Mouse (Mus musculus) hindbrain, embryonic 14.5 days (tissue): ENCODE measurements at regions not wholly inside any gene's neighbourhood (a gene's known extent, or its start where the extent isn't known, plus 50 kb on each side); places are given as distances from the start of the nearest gene placed in this dataset.

Experiments used
- ATAC-seq: fragments of 200-750 bp; cut with Nextera tagmentation; 2 replicates; pipeline ENCODE4 v1.8.0; 2017; ENCODE audit warnings: moderate number of reproducible peaks, mild to moderate bottlenecking, moderate TSS enrichment, moderate library complexity; ENCODE audit not compliant: low FRiP score
- DNase-seq: peaks from one replicate; pipeline ENCODE4 v3.0.0-alpha.2; 2015; ENCODE audit warnings: low spot score
- H3K27ac ChIP-seq: fragments of 300-500 bp; sonication (generic); 2 replicates; pipeline ENCODE4 v1.5.1; 2014; ENCODE audit warnings: mild to moderate bottlenecking, moderate library complexity
- H3K27me3 ChIP-seq: fragments of 300-500 bp; sonication (generic); 2 replicates; pipeline ENCODE4 v1.6.1; 2014; ENCODE audit warnings: mild to moderate bottlenecking, low read length, mixed read lengths; ENCODE audit not compliant: control insufficient read depth, insufficient read depth
- H3K36me3 ChIP-seq: fragments of 300-500 bp; sonication (generic); replicated peaks from 2 replicates; pipeline ENCODE4 v1.6.1; 2014; ENCODE audit not compliant: control insufficient read depth, insufficient read depth
- H3K4me1 ChIP-seq: fragments of 300-500 bp; sonication (generic); replicated peaks from 2 replicates; pipeline ENCODE4 v1.6.1; 2014; ENCODE audit warnings: antibody characterized with exemption, low read length, mixed read lengths; ENCODE audit not compliant: control insufficient read depth, insufficient read depth
- H3K4me2 ChIP-seq: fragments of 300-500 bp; sonication (generic); replicated peaks from 2 replicates; pipeline ENCODE4 v1.6.1; 2014; ENCODE audit warnings: mild to moderate bottlenecking, moderate library complexity
- H3K4me3 ChIP-seq: fragments of 300-500 bp; sonication (generic); replicated peaks from 2 replicates; pipeline ENCODE4 v1.5.1; 2014; ENCODE audit warnings: mild to moderate bottlenecking, low read length
- H3K9ac ChIP-seq: fragments of 300-500 bp; sonication (generic); 2 replicates; pipeline ENCODE4 v1.6.1; 2014
- H3K9me3 ChIP-seq: fragments of 300-500 bp; sonication (generic); 2 replicates; pipeline ENCODE4 v1.6.1; 2016; ENCODE audit warnings: low read length; ENCODE audit not compliant: control insufficient read depth
- WGBS: fragments of 180-500 bp; shearing (Covaris S2); extraction: QIAGEN DNeasy Blood & Tissue Kit; methylation state at CpG from one replicate; pipeline ENCODE4 v1.1.7; 2014; 5-methylcytosine and 5-hydroxymethylcytosine counted together

DNA sequence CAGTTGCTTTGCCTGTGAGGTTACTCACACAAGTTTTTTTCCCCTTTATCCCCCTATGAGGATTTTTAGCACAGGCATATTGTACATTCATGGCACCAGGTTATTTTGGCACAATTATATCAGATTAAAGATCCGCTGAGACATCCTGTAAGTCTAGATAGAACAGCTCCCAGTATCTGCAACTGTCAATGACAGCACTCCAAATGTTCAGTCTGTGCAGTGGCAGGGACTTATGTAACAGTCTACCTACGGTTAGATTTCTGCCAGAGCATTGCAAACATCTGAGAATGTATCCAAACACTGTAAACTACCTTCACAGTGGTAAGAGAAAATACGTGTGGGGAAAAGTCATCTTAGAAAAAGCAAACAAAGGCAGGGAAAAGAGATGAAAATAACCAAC lies 163.5 kb upstream of the Kcnh7 start:
- H3K36me3 ChIP-seq: no peaks in the 10 kb centered on the region
- H3K4me1 ChIP-seq: no peaks in the 10 kb centered on the region
- H3K4me2 ChIP-seq: no peak overlapping the region
- no peak overlapping the region for H3K9ac ChIP-seq
- H3K4me3 ChIP-seq: no peak overlapping the region
- 89% methylated on average over 3 of the region's 3 CpGs for WGBS
- H3K9me3 ChIP-seq: no peaks in the 10 kb centered on the region
- no peak for ATAC-seq
- no peaks in the 10 kb centered on the region for H3K27me3 ChIP-seq
- H3K27ac ChIP-seq: no peak overlapping the region
- no peak for DNase-seq

DNA sequence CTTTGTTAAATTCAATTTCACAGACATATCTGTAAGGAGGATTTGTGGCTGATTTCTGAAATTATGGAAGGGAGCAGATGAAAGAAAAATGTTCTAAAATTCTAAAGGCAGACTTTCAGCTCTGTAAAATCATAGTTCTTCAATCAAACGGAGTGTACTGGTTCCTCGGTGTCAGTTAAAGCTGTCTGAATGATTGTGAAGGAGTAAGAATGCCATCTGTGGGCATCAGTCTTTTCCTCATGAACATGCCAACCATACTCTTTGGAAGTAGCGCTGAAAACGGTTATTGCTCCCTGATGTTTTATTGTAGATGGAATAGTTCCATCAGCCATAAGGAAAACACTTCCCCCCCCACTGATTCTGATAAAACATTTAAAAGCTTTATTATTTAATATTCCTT lies 142.7 kb upstream of the Kcnh7 start:
- DNase-seq: no peak
- no peak overlapping the region for H3K4me2 ChIP-seq
- H3K36me3 ChIP-seq: no peaks in the 10 kb centered on the region
- WGBS: 70% methylated on average over 4 of the region's 4 CpGs
- no peak overlapping the region for H3K4me3 ChIP-seq
- no peaks in the 10 kb centered on the region for H3K27me3 ChIP-seq
- no peaks in the 10 kb centered on the region for H3K9me3 ChIP-seq
- H3K4me1 ChIP-seq: no peaks in the 10 kb centered on the region
- no peak for ATAC-seq
- no peak overlapping the region for H3K27ac ChIP-seq
- H3K9ac ChIP-seq: no peak overlapping the region

DNA sequence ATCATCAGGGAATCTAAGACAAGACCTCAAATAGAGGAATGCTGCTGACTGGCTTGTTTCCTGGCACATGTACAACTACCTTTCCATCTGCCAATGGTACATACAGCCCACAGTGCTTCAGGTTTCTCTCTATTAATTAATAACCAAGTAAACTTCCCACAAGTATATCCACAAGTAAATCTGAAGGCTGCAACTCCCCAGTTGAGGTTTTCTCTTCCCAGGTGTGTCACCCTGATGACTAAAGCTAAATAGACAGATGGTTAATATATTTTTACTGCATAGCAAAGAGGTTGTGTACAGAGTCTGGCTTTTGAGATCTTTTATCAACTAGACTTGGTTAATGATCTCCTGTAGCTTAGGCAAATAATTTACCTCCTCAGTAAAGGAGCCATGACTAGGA lies 96.8 kb upstream of the Kcnh7 start:
- Histone ChIP-seq H3K4me1 (no peaks in the 10 kb centered on the region), H3K27me3 (no peaks in the 10 kb centered on the region), H3K4me3 (no peak overlapping the region), H3K27ac (no peak overlapping the region), H3K9ac (no peak overlapping the region), H3K36me3 (no peaks in the 10 kb centered on the region), H3K9me3 (no peaks in the 10 kb centered on the region), H3K4me2 (no peak overlapping the region)
- no peak for DNase-seq
- no peak for ATAC-seq

DNA sequence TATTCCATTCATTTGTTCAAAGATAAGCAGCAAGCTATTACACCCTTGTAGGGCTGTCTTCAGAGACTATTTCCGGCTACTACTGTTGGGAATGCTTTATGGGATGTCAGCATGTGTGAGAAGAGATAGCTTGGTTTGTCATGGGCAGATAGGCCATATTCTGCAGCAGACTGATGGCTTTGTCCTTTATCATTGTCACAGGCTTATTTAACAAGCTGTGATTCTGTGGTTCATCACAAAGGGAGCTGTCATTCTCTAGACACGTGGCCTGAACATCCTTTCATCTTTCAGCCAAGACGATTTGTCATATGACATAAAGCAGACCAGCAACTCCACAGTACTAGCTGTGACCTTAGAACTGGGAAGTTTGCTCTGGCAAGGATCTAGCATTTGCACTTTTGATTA lies 89.7 kb upstream of the Kcnh7 start:
- no peaks in the 10 kb centered on the region for H3K4me1 ChIP-seq
- H3K4me3 ChIP-seq: no peak overlapping the region
- 24% methylated on average over 3 of the region's 3 CpGs for WGBS
- no peak overlapping the region for H3K27ac ChIP-seq
- DNase-seq: no peak
- H3K4me2 ChIP-seq: no peak overlapping the region
- no peaks in the 10 kb centered on the region for H3K36me3 ChIP-seq
- H3K9ac ChIP-seq: no peak overlapping the region
- no peaks in the 10 kb centered on the region for H3K27me3 ChIP-seq
- peak; percentile 65; the same call in 1 of the 2 replicates for ATAC-seq
- H3K9me3 ChIP-seq: no peaks in the 10 kb centered on the region

DNA sequence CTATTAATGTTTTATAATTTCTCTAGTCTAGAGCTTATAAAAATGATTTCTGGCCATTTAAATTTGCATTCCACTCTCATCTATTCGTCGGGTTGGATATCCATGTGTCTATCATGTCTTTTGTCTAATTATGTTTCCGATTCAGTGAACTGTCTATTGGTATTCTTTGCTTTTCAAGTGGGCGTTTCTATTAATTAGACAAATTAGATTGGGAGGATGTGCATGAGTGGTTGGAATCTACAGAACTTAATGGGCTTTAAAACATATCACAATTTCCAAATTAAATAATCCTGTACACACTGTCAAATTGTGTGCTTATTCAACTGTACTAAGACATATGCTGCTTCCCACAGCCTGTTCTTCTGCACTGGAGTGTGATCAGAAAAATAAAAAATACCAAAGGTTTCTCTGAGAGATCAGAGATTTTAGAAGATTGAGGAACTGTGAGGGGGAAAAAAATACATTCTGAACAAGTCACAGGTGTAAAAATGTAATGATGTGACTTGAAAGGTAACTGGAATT lies 62.1 kb upstream of the Kcnh7 start:
- no peak for ATAC-seq
- whole genome bisulfite sequencing: 44% methylated on average over 4 of the region's 4 CpGs
- no peaks in the 10 kb centered on the region for H3K9me3 ChIP-seq
- no peak overlapping the region for H3K4me3 ChIP-seq
- no peak overlapping the region for H3K27ac ChIP-seq
- no peaks in the 10 kb centered on the region for H3K4me1 ChIP-seq
- H3K36me3 ChIP-seq: no peaks in the 10 kb centered on the region
- H3K4me2 ChIP-seq: no peak overlapping the region
- H3K27me3 ChIP-seq: no peaks in the 10 kb centered on the region
- DNase-seq: no peak
- no peak overlapping the region for H3K9ac ChIP-seq

DNA sequence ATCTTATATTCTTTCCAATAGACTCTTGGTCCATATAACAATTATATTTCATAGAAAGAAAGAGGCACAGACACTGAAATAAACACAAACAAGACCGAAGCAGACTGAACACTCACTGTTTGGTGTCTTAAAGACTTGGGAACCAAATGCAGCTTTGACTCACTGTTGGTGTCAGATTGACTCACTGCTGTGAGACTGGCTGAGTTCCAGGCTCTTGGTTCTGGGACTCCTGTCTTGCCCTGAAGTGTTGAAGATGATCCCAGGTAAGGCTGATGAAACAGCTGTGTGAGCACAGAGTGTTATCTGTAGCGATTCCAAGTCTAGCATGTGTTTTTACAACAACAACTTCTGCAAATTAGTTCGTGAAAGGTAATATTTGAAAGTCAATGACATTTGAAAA lies 55.2 kb upstream of the Kcnh7 start:
- Histone ChIP-seq H3K36me3 (no peaks in the 10 kb centered on the region), H3K9me3 (no peaks in the 10 kb centered on the region), H3K9ac (no peak overlapping the region), H3K4me2 (no peak overlapping the region), H3K27me3 (no peaks in the 10 kb centered on the region), H3K27ac (no peak overlapping the region), H3K4me3 (no peak overlapping the region), H3K4me1 (no peaks in the 10 kb centered on the region)
- no peak for DNase-seq
- 89% methylated on average over 3 of the region's 3 CpGs for WGBS
- ATAC-seq: no peak
